Mouse (Mus musculus) adrenal gland, adult 18-20 months (tissue): ENCODE data around the gene Trib2. TPM values are rescaled to one million over a fixed set of nuclear protein-coding genes. Genes with fewer than 3 reads are reported as not detected.

Experiments
- DNase-seq, 2 experiments: peaks; one replicate each; pipeline ENCODE4 v3.0.0; 2021 to 2022; ENCODE audit warnings: low spot score in 2 of 2
- total RNA-seq, 2 experiments: library from RNA; stranded (reverse); gene quantifications; 1 replicate in 1 of 2; 2 replicates in 1 of 2; pipeline ENCODE4 v1.2.3; 2021

The Trib2 gene
- total RNA-seq, 2 experiments from 2014 or later: 11.4 to 14.7 TPM

DNA sequence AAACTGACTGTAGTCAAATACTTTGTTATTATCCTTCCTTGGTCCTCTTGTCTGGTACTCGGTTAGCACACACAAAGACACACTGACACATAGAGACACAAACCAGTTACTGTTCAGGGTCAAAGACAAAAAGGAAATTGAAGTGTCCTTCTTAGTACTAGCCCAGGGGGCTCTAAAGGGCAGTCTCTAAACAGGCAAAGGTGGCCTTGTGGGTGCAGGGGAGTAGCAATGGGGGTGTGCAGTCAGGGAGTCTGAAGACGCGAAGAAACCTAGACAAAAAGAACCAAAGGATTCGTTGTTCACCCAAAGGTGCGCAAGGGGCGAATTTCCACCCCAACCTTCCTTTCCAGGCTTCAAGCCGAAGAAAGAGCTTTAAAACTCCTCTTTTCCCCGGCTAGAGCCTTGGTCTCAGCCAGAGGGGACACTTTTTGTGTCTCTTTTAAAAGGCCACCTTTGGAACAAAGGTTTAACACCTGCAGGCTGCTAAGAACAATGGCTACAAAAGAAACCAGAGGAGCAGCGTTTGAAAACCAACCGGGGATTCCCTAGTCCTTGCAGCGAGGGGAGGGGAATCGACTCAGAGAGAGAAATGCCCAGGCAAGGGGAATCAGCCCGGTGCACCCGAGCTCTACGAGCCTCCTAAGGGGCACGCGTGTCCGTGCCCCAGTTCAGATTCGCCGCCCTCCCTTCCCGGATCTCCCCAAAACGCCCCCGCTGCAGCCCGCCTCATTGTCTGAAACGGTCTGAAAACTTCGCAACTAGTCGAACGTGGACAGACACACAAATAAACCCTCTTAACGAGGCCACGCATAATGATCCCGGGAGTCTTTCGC is 2.3 kb downstream of the Trib2 start:
- DNase-seq: peak; percentile 43 to 50

- DNase-seq: no peak
These were observed 2.9 kb downstream of the Trib2 start for GRCm38 (mm10) chr12:15813819-15814165.

DNA sequence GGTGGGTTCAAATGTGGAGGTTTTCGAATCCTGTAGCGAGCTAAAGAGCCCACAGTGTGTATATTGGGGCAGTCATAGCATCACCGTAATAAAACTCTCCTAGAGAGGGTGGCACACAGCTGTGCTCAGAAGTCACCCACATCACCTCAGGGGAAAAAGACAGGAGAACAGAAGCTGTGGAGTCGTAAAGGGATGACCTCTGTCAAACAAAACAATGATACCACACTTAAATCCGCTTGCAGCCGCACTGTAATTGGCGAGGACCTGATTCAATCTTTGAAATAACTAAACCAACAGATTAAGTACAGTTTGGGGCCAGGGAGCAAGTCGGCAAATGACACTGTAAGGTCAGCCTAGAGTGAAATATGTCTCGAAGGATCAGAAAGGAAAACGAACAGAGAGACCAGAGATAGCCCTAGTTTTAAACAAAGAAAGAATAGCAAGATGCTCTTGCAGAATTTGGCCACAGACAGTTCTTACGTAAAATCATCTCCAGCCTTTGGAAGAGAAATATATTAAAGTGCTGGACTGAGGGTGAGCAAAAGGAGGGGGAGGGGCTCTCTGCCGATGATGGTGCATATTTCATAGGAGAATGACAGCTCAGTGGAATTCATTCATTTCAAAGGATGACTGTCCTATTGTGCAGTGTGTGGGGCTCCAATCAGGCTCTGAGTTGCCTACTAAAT is 3.4 kb downstream of the Trib2 start:
- DNase-seq: no peak

GRCm38 (mm10) chr12:15812139-15812962 is 4.4 kb downstream of the Trib2 start:
- DNase-seq: no peak

DNA sequence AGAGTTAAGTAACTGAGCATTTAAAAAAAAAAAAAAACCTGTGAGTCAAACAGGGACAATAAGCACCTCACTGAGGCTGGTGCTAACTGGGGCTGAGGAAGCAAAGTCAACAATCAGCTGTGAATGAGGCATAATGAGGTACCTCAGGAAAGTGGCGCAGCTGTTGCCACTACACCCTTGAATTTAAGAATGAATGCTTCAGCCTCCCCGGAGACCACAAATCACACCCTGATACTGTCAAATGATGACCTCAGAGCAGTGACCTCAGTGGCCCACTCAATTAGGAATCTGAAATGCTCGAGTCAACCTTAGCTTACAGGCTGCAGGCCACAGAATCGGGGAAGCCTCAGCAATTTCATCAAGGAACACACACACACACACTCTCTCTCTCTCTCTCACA is 5.0 kb downstream of the Trib2 start:
- no peak for DNase-seq

DNA sequence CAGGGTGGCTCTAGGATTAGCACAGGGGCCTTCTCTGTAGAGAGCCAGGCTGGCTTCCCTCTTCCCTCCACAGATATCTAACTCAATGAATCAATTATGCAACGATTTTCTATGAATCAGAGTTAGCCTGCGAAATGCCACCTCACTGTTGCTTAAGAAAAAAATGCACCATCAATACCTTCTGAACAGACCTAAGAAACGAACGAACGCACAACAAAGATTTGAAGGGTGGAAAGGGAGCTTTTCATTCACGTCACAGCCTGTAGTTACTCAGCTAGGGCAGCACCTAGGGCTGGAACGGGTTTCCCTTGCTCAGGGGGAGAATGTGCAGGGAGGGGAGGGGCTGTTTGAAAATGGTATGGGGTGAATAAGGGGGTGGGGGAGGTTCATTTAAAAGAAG is 5.8 kb downstream of the Trib2 start:
- no peak for DNase-seq

- DNase-seq: no peak
These were observed 7.1 kb downstream of the Trib2 start for GRCm38 (mm10) chr12:15809657-15810056.

GRCm38 (mm10) chr12:15809249-15809648 is 7.5 kb downstream of the Trib2 start:
- DNase-seq: no peak

GRCm38 (mm10) chr12:15808186-15808800 is 8.4 kb downstream of the Trib2 start:
- DNase-seq: no peak

GRCm38 (mm10) chr12:15804931-15805331 is 11.8 kb downstream of the Trib2 start:
- no peak for DNase-seq

GRCm38 (mm10) chr12:15803936-15804438 is 12.7 kb downstream of the Trib2 start:
- no peak for DNase-seq

- no peak for DNase-seq
These were observed 15.2 kb downstream of the Trib2 start for GRCm38 (mm10) chr12:15801571-15801930.

GRCm38 (mm10) chr12:15800914-15801570 is 15.7 kb downstream of the Trib2 start:
- no peak for DNase-seq

DNA sequence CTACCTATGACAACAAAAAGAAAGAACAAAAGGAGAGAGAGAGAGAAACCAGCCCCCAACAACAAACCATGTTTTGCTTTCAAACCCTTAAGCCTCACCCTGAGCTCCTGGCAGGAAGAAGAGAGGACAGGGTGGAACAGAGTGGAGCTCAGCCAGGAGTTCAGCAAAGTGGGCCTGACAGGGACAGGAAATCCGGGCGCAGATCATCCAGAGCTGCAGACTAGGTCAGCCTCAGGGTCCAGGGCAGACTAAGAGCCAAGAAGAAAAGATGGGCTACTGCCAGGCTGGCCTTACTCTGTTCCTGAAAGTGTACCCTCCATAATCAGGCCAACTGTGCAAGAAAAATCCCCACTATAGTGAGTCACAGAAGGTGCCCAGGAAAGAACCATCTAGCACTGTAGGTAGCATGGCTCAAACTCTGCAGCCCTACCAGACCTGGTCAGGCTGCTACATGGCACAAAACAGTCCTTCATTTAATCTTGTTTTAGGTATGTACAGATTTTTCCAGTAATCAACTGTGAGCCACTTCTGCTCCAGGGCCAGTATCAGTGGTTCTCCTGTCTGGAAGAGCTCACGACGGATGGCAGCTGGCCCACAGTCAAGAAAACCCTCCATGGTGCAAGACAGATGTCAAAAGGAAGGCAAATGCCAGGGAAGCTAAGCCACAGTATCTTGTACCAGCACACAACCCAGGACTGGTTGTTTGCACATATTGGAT is 16.4 kb downstream of the Trib2 start:
- DNase-seq: no peak

DNA sequence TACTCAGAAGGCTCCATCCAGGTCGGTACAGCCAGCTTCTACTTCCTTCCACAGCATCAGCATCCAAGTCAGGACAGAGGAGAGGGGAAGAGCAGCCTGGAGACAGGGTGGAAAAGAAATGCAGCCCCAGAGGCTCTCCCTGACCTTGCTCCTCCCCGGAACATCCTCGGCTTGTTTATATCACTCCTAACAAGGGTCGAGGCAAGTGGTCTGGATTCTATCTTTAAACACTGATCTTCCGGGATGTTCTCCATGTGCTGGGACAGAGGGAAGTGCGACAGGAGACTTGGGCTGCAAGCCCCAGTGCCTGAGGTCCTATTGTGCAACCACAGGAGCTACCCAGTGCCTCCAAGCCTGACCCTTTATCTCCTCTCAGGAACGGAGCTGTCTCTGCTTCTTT is 18.7 kb downstream of the Trib2 start:
- DNase-seq: no peak

DNA sequence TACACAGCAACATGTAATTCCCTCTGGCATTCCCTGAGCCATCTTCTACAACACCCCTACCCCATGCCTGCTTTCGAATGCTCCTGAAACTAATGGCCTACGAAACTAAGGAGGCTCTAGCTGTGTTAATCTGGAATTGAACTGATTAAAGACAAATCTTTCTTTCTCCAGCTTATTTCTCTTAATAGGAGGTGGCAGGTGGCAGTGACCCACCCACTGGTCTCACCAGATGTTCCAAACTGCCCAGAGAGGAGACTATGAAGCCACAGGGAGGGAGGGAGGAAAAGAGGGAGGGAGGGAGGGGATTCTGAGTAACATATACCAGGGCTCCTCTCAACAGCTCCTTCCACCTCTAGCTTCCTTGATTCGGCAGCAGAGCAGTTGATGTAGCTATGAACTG is 20.8 kb downstream of the Trib2 start:
- DNase-seq: no peak

DNA sequence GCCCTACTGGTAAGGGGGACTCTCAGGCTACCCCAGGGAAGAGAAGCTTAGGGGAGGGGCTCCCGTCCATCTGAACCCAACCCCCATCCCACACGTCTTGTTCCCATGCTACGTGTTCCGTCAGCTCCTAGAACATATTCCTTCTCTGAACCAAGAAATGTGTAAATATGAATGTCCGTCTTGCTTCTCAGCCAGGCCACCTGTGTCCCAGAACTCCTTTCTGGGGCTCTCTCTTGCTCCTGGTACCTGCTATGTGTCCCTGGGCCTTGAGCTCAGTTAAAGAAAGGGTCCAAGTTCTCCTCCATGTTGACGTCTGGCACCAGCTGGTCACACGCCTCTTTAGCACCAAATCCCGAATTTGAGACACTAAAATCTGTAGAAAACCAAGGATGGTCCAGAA is 23.4 kb downstream of the Trib2 start:
- no peak for DNase-seq

GRCm38 (mm10) chr12:15790181-15790580 is 26.5 kb downstream of the Trib2 start:
- DNase-seq: no peak

GRCm38 (mm10) chr12:15777047-15777446 is 39.7 kb downstream of the Trib2 start:
- no peak for DNase-seq

GRCm38 (mm10) chr12:15771686-15772085 is 45.0 kb downstream of the Trib2 start:
- DNase-seq: no peak
